Mouse (Mus musculus) adrenal gland, postnatal 36 days (tissue): Measurements from ENCODE around the gene Vat1. TPM values are rescaled to one million over a fixed set of nuclear protein-coding genes. Genes with fewer than 3 reads are reported as not detected.
"Not testable (repeated sequence)": the region's sequence is repeated elsewhere in the genome, so short reads cannot be mapped to it uniquely, and the experiment has no call there.

Source experiments
- DNase-seq, 2 experiments: peaks; one replicate each; pipeline ENCODE4 v3.0.0; 2021; ENCODE audit warnings: mixed read lengths in 1 of 2
- total RNA-seq, 2 experiments: library from RNA; stranded (reverse); gene quantifications; 2 replicates each; pipeline ENCODE4 v1.2.3; 2021

Gene Vat1
- total RNA-seq, 2 experiments from 2014 or later = 123 to 141 TPM

GRCm38 (mm10) chr11:101466552-101466950 is 521 bp upstream of the Vat1 start:
- DNase-seq = not testable (repeated sequence)

DNA sequence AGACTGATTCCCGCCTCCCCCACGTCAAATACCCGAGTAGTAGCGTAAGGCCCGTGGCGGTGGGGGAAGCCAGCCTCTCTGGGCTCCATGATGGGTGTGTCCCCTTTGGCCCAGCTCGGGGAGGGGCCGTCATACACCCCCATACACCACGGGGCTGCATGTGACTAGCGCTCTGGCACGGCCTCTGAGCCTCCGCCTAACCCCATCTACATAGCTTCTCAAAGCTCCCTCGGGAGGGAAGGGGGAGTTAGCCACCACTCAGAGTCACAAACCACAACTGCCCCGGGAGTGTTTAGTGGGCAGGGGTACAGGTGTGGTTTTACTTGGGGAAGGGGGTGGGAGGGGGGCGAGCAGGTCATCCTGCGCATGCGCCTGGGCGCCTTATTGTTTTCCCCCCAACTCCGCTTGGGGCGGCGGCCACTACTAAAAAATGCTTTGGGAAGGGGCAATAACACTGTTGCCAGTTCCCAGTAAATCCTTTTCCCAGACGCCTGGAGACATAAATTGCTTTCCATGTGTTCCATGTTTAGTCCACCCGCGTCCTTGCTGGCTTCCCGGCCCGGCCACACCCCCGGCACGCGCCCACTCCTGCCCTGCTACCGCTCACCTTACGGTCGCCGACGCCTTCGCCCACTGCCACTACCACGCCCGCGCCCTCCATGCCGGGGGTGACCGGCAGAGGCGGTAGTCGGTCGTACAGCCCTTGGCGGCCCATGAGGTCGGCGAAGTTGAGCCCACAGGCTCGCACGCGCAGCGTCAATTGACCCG is 745 bp downstream of the Vat1 start:
- peak; percentile 70 to 84 for DNase-seq

DNA sequence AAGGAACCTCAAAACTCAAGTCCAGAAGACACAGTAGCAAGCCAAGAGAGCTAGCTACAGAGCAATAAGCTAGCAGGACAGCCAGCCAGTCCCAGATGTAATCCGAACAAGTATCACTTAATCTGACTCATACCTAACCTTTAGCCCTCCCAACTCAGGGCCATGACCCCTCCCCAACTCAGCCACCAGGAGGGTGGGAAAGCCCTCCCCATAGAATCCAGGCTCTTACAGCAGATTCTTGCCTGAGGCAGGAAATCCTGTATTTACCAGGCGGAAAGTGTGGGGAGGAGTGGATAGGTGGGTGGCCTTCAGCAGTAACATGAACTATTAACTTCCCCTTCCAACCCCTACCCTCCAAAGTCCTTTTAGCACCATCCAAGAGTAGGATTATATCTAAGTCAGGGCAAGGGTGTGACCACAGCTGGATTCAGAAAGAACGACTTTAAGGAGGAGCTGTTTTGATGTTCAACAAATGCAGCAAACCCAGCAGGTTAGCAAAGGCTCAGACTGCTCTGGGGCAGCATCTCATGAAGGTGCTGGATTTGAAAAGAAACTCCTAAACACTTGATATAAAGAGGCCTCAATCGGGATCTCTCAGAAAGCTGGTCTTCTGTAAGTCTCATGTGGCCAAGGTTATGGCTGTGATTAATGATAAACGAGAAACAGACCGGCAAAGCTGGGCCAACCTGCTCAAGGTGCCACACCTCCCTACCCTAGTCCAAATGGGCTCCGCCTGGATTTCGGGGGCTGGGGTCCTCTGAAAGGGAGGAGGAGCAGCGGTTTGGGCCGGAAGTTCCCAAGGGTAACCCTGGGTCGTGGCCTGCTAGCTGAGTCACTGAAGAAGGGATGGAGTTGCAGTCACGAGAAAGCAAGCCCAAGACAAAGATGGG is 1.6 kb downstream of the Vat1 start, which contains the start of gene Rnd2:
TSS of gene Rnd2 (plus strand) at position 789 of the 890 bp plus-strand sequence.
- DNase-seq = peak; percentile 55 to 57

DNA sequence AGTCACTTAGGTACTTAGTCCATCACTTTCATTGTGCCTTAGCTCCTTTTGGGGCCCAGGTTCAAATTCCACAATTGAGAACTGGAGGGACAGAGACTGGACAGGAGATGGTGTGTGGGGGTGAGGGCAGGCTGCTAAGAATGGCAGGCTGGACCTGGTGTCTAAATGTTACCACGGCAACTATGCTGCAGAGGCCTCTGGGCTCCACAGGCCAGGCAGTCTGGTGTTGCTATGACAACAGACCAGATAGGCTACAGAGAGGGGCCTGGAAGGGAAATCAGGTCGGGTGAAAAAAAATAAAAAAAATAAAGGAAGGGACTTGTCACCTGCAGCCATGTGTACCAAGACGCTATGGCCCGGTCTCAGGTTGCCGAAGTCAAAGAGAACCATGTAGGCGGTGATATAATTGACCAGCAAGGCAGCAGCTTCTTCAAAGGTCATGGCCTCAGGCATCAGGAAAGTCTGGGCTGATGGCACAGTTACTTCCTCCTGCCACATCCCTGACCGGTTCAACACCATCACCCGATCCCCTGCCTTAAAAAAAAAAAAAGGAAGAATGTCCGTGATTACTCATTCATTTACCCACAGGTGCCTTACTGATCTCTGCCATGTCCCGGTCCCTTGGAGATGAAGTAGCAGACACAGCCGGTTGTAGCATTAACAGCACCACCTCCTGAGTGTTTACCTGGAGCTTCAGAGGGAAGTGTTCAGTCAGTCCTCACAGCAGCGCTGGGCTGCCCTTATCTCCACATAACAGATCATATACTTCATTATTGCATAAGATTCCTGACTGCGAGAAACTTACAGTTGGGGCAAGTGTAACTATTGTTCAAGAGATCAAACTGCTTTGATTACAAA is 3.2 kb downstream of the Vat1 start:
- no peak for DNase-seq

GRCm38 (mm10) chr11:101462141-101462540 is 3.9 kb downstream of the Vat1 start:
- DNase-seq = no peak

DNA sequence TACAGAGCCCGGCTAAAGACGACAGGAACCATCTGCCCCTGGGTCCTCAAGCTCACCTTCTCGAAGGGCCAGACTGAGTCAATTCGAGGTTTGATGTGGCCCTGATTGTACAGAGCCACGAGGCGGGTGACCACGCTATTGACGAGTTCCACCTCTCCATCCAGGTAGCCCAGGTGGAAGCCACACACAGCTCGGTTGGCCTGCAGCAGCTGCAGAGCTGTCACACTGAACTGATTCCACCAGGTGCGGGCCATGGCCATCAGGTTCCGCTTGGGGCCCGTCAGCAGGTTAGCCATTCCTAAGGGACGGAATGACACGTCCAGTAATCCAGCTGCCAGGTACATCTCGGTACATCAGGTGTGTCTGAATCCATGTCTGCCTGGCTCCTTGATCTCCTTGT is 5.7 kb downstream of the Vat1 start:
- DNase-seq = no peak

- peak; percentile 44 to 72 for DNase-seq
These were observed 6.3 kb downstream of the Vat1 start for GRCm38 (mm10) chr11:101459716-101460115.

DNA sequence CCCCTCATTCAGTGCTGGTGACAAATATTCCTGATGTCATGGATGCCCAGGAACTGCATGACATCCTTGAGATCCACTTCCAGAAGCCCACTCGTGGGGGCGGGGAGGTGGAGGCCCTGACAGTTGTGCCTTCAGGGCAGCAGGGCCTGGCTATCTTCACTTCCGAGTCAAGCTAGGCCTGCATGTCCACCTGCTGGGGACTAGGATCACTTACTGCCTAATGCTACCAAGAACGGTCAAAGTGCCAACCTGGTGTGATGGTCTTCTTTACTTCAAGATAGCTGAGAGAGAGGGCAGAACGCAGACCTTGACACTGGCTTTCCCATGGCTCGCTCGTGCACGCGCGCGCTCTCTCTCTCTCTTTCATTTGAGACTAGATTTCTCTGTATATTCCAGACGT is 7.8 kb downstream of the Vat1 start:
- no peak for DNase-seq

DNA sequence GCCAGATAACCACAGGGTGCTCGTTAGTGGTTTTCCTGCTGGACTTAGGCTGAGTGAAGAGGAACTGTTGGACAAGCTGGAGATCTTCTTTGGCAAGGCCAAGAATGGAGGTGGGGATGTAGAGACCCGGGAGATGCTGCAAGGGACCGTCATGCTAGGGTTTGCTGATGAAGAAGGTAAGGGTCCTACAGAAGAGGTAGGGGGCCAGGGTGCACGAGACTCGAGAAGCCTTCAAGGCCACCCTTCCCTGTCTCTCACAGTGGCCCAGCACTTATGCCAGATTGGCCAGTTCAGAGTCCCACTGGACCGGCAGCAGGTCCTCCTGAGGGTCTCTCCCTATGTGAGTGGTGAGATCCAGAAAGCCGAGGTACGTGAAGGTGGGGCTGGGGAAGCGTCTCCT is 8.4 kb downstream of the Vat1 start:
- no peak for DNase-seq

DNA sequence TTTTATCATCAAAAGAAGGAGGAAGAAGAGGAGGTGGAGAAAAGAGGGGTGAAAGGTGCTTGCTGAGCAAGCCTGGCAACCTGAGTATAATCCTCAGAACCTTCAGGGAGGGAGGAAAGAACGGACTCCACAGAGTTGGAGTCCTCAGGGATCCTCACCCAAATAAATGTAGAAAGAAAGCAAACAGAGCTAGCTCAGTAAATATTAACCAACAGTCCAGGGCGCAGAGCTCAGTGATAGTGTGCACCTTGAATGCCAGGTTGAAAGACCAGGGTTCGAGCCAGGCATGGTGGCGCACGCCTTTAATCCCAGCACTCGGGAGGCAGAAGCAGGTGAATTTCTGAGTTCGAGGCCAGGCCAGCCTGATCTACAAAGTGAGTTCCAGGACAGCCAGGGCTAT is 10.4 kb downstream of the Vat1 start:
- DNase-seq = no peak

DNA sequence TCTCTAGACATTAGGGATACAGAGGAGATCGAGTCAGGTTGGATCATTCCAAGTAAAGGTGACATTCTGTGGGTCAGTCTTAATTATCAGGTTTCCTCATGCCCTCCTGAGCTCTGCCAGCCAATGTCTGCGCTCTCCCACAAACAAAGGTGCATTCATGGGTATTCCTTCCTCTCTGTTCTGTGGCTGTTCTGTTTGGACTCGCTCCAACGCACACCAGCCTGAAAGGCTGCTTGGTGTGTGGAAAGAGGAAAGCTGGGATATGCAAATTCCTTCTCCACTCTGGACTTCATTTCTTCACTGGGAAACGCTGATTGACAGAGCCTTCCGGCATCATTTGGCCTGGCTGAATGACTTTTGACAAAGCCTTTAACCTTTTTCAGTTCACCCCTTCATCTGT is 11.3 kb downstream of the Vat1 start:
- DNase-seq = no peak

GRCm38 (mm10) chr11:101452093-101452774 is 13.8 kb downstream of the Vat1 start:
- DNase-seq = no peak

DNA sequence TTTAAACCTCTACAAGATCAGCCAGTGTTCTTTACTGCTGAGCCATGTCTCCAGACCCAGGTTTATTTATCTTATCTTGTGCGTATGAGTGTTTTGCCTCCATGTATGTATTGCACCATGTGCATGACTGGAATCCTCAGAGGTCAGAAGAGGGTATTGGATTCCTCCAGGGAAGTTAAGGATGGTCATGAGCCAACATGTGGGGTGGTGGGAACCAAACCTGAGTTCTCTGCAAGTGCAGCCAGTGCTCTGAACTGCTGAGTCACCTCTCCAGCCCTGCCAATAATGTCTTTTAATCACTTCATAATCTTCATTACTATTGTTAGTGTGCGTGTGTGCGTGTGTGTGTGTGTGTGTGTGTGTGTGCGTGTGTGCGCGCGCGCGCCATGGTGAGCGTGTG is 14.5 kb downstream of the Vat1 start:
- no peak for DNase-seq

DNA sequence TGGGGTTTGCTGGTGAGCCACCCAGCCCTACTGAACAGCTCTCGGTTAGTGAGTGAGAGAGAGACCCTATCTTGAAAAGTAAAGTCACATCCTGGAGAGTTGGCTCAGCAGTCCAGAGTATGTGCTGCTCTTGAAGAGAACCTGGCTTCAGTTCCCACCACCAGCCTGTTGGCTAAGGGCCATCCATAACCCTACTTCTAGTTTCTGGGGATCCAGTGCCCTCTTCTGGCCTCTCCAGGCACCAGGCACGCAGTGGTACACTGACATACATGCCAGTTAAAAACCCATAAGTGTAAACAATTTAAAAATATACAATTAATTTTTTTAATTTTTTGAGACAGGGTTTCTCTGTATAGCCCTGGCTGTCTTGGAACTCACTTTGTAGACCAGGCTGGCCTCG is 15.6 kb downstream of the Vat1 start:
- peak in 1 of 2 experiments; percentile 27 for DNase-seq

DNA sequence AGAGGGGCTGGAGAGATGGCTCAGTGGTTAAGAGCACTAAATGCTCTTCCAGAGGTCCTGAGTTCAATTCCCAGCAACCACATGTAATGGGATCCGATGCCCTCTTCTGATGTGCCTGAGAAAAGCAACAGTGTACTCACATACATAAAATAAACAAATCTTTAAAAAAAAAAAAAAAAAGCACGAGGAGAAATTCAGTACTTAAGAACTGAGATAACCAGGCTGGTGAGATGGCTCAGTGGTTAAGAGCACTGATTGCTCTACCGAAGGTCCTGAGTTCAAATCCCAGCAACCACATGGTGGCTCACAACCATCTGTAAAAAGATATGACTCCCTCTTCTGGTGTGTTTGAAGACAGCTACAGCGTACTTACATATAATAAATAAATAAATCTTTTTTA is 16.4 kb downstream of the Vat1 start:
- not testable (repeated sequence) for DNase-seq

GRCm38 (mm10) chr11:101448899-101449298 is 17.1 kb downstream of the Vat1 start:
- DNase-seq = peak in 1 of 2 experiments; percentile 25

DNA sequence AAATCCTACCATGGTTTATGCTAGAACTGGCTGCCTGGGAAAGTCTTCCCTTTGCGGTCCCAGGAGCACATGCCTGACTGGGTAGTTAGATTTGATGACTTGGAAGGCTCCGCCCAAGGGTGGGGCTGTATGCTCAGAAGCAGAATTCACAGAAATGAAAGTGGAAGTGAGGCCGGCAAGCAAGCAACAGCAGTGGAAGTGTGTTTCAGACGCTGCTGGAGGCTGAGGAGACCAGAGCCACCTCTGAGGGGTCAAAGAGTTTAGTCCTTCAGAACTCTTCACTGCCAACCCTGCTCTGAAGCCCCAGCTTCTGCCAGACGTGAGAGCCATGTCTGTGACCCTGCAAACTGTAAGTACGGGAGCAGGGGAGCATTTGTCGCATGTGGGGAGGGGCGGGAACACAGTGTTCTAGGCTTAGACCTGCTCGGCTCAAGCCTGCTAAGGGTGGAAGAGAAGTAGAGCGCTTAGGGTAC is 17.7 kb downstream of the Vat1 start, which contains the start of gene Ifi35:
TSS of gene Ifi35 (plus strand) at position 134 of the 473 bp plus-strand sequence.
- DNase-seq = peak; percentile 87 to 92

DNA sequence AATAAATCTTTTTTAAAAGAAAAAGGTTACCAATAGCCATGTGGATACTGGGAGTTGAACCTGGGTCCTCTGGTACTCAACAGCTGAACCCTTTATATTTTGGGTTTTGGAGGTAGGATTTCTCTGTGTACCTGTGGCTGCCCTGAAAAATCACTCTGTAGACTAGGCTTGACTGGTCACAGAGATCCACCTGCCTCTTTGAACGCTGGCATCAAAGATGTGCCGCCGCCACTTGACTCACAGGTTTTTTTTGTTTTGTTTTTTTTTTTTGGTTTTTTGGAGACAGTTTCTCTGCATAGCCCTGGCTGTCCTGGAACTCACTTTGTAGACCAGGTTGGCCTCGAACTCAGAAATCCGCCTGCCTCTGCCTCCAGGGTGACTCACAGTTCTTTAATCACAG is 18.2 kb downstream of the Vat1 start:
- no peak for DNase-seq

GRCm38 (mm10) chr11:101446860-101447259 is 19.2 kb downstream of the Vat1 start:
- DNase-seq = not testable (repeated sequence)

DNA sequence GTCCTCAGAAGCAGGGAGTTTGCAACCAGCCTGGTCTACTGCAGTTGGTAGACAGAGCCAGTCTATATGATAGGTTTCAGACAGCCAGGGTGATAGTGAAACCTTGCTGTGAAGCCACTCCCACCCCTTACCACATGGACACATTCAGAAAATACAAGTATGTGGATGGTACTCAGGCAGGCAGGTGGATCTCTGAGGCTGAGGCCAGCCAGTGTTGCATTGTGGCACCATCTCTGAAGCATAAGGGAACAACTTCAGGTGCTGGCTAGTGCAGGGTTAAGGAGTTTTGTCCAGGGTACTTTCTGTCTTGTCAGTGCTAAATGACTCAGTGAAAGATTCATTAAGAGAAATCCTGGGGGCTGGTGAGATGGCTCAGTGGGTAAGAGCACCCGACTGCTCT is 19.7 kb downstream of the Vat1 start:
- no peak for DNase-seq

DNA sequence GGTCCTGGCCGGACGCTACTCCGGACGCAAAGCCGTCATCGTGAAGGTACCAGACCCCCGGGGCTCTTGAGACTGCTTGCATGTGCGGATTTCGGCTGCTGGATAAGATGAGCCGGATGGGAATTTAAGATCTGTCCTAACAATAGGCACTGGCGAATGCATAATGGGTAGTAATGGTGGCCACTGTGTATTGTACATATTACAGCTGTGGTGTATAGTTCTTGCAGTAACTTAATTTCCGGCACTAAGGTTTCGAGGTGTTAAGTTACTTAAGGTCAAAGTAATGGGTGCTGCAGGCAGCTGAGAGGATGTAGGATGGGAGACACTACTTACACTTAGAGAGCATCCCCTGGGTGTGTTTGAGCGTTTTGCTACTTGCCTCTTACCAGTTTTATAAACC is 23.3 kb downstream of the Vat1 start:
- no peak for DNase-seq
